Mouse (Mus musculus) midbrain, embryonic 12.5 days (tissue): Measurements from ENCODE around the gene Auh. TPM values are rescaled to one million over a fixed set of nuclear protein-coding genes. Genes with fewer than 3 reads are reported as not detected.

Experiments
- ATAC-seq: fragments of 200-750 bp; cut with Nextera tagmentation; 2 replicates; pipeline ENCODE4 v1.8.0; 2017; ENCODE audit warnings: low read depth, moderate TSS enrichment, moderate library complexity; ENCODE audit not compliant: low FRiP score
- H3K27ac ChIP-seq: fragments of 300-500 bp; sonication (generic); replicated peaks from 2 replicates; pipeline ENCODE4 v1.5.1; 2016; ENCODE audit warnings: mild to moderate bottlenecking
- H3K27me3 ChIP-seq: fragments of 300-500 bp; sonication (generic); 2 replicates; pipeline ENCODE4 v1.6.1; 2016; ENCODE audit warnings: mild to moderate bottlenecking
- H3K36me3 ChIP-seq: fragments of 300-500 bp; sonication (generic); 2 replicates; pipeline ENCODE4 v1.6.1; 2016
- H3K4me1 ChIP-seq: fragments of 300-500 bp; sonication (generic); 2 replicates; pipeline ENCODE4 v1.6.1; 2016
- H3K4me2 ChIP-seq: fragments of 300-500 bp; sonication (generic); replicated peaks from 2 replicates; pipeline ENCODE4 v1.6.1; 2016; ENCODE audit warnings: mild to moderate bottlenecking, moderate library complexity
- H3K4me3 ChIP-seq: fragments of 300-500 bp; sonication (generic); 2 replicates; pipeline ENCODE4 v1.5.1; 2016; ENCODE audit warnings: mild to moderate bottlenecking
- H3K9ac ChIP-seq: fragments of 300-500 bp; sonication (generic); replicated peaks from 2 replicates; pipeline ENCODE4 v1.6.1; 2016; ENCODE audit warnings: mild to moderate bottlenecking, moderate library complexity
- H3K9me3 ChIP-seq: fragments of 300-500 bp; sonication (generic); 2 replicates; pipeline ENCODE4 v1.6.1; 2016; ENCODE audit warnings: mild to moderate bottlenecking
- WGBS: fragments of 180-500 bp; shearing (Covaris S2); methylation state at CpG from one replicate; pipeline ENCODE4 v1.1.7; 2016; 5-methylcytosine and 5-hydroxymethylcytosine counted together
- polyA plus RNA-seq: library from polyadenylated mRNA; unstranded; fragments of >200 nt; fragmentation: Nextera tagmentation; extraction: Ambion mirVana; gene quantifications from 2 replicates; pipeline ENCODE4 v1.2.1, GENCODE M21; 2016

Auh gene
- polyA plus RNA-seq, 1 experiment from 2014 or later = 48.0 TPM

GRCm38 (mm10) chr13:52850024-52850723 lies 79.3 kb downstream of the Auh start:
- Histone ChIP-seq H3K27me3 (no peaks in the 10 kb centered on the region), H3K9ac (no peak overlapping the region), H3K4me2 (no peak overlapping the region), H3K9me3 (no peaks in the 10 kb centered on the region), H3K4me3 (no peak overlapping the region), H3K27ac (no peak overlapping the region), H3K36me3 (no peaks in the 10 kb centered on the region), H3K4me1 (peaks cover 8% of the 10 kb centered on the region; the same call in 1 of the 2 replicates)
- WGBS = 83% methylated on average over 15 of the region's 15 CpGs
- ATAC-seq = no peak

- Histone ChIP-seq H3K4me2 (no peak overlapping the region), H3K27me3 (no peaks in the 10 kb centered on the region), H3K36me3 (no peaks in the 10 kb centered on the region), H3K9ac (no peak overlapping the region), H3K9me3 (no peaks in the 10 kb centered on the region), H3K27ac (no peak overlapping the region), H3K4me1 (peaks cover 8% of the 10 kb centered on the region; the same call in 1 of the 2 replicates), H3K4me3 (no peak overlapping the region)
- WGBS = 77% methylated on average over 9 of the region's 9 CpGs
- 0 out of 2 replicates have a peak, but pooled peaks have one; percentile 38 for ATAC-seq
Observed at GRCm38 (mm10) chr13:52849394-52849801, 80.1 kb downstream of the Auh start.

DNA sequence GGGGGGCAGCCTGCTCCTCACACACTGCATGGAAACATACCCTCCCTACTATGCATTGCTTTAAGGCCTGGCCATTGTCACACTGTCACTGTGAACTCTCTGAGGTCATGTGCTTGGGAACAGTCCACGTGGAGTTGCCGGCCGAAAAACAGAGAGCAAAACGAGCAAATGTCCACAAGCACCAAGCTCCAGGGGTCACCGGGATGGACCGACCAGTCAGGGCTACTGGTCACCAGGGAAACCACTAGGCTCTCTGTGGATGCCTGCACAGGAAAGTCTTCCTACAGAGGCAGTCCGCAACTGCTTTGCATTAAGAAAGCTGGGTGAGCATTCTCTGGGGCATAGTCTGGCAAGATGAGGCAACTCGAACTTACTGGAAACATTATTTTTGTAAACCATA lies 82.0 kb downstream of the Auh start:
- H3K9ac ChIP-seq = no peak overlapping the region
- peaks cover 8% of the 10 kb centered on the region; the same call in 1 of the 2 replicates for H3K4me1 ChIP-seq
- no peaks in the 10 kb centered on the region for H3K9me3 ChIP-seq
- no peaks in the 10 kb centered on the region for H3K27me3 ChIP-seq
- WGBS = 65% methylated on average over 8 of the region's 8 CpGs
- no peak for ATAC-seq
- no peak overlapping the region for H3K4me3 ChIP-seq
- H3K36me3 ChIP-seq = no peaks in the 10 kb centered on the region
- H3K27ac ChIP-seq = no peak overlapping the region
- H3K4me2 ChIP-seq = no peak overlapping the region

GRCm38 (mm10) chr13:52847071-52847470 lies 82.4 kb downstream of the Auh start:
- Histone ChIP-seq H3K4me1 (peaks cover 8% of the 10 kb centered on the region; the same call in 1 of the 2 replicates), H3K27ac (no peak overlapping the region), H3K9ac (no peak overlapping the region), H3K4me2 (no peak overlapping the region), H3K4me3 (no peak overlapping the region), H3K27me3 (no peaks in the 10 kb centered on the region), H3K9me3 (no peaks in the 10 kb centered on the region), H3K36me3 (no peaks in the 10 kb centered on the region)
- 88% methylated on average over 17 of the region's 17 CpGs for WGBS
- ATAC-seq = no peak

DNA sequence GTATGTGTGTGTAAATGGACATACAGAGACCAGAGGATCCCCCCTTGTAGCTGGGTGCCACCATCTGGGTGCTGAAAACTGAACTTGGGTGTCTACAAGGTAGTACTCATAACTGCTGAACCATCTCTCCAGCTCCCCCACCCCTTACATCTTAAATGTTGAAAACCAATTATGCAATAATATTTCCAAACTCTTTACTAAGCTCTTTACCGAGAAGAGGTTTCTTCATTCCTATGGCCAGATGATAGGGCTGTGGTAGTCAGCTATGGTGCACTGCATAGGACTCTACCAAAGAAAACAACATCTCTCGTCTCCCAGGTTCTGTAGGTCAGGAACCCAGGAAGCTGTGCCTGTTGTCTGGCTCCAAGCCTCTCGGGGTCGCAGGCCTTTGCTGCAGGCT lies 83.9 kb downstream of the Auh start:
- no peaks in the 10 kb centered on the region for H3K9me3 ChIP-seq
- no peak overlapping the region for H3K27ac ChIP-seq
- H3K4me3 ChIP-seq = no peak overlapping the region
- no peak overlapping the region for H3K9ac ChIP-seq
- no peak overlapping the region for H3K4me2 ChIP-seq
- H3K4me1 ChIP-seq = peaks cover 8% of the 10 kb centered on the region; the same call in 1 of the 2 replicates
- WGBS = 96% methylated on average over 4 of the region's 4 CpGs
- H3K27me3 ChIP-seq = no peaks in the 10 kb centered on the region
- H3K36me3 ChIP-seq = no peaks in the 10 kb centered on the region
- ATAC-seq = no peak

DNA sequence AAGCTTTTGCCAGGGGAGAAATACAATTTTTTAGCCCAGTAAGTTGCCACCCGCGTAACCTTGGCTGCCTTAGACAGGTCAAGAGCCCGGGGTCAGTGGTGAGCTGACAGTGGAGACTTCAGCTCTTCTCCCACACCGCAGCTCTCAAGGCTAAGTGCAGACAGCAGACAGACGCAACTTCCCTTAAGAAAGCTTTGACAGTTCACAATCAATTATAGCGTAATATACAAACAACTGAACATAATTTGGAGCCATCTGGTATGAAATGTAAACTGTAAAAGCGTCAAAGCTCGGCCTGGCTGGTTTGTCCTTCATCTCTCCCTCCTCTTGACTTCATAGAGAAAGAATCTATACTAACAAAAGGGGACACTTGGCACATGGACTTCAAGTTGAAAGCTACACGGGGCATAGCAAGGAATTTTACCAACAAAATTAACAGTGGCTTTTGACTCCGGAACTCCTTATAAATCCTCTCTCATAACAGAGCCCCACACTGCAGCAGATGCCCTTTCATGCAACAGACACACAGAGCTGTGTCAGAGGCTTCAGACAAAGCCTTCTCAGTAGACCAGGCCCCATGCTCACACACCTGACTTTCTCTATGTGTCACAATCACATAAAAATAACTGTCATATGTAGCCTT lies 85.8 kb downstream of the Auh start:
- 90% methylated on average over 10 of the region's 10 CpGs for WGBS
- Histone ChIP-seq H3K27me3 (no peaks in the 10 kb centered on the region), H3K27ac (no peak overlapping the region), H3K9me3 (no peaks in the 10 kb centered on the region), H3K4me2 (no peak overlapping the region), H3K9ac (no peak overlapping the region), H3K4me1 (no peaks in the 10 kb centered on the region), H3K4me3 (no peak overlapping the region), H3K36me3 (no peaks in the 10 kb centered on the region)
- ATAC-seq = no peak

DNA sequence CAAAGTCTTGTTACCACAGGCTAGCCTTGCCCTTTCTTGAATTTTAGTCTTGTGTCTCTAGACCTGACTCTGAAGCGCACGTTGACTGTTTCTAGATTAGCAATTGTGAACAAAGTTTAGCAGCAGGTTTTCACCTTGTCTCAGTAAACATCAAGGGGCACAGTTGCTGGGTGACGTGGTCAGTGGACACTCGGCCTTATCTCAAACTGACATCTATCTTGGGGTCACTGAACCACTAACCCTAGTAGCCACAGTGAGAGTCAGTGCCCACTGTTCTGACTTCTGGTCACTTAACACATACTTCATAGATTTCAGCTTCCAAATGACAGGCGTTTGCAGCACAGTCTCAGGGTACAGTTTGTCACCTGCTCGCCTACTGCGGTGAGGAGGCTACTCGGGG lies 93.2 kb downstream of the Auh start:
- Histone ChIP-seq H3K36me3 (peaks cover 10% of the 10 kb centered on the region; the same call in 1 of the 2 replicates), H3K9ac (no peak overlapping the region), H3K27ac (no peak overlapping the region), H3K9me3 (no peaks in the 10 kb centered on the region), H3K27me3 (no peaks in the 10 kb centered on the region), H3K4me3 (no peak overlapping the region), H3K4me1 (no peaks in the 10 kb centered on the region), H3K4me2 (no peak overlapping the region)
- ATAC-seq = no peak
- 94% methylated on average over 8 of the region's 8 CpGs for WGBS

GRCm38 (mm10) chr13:52834591-52834990 lies 94.9 kb downstream of the Auh start:
- H3K4me1 ChIP-seq = no peaks in the 10 kb centered on the region
- H3K27me3 ChIP-seq = no peaks in the 10 kb centered on the region
- H3K27ac ChIP-seq = no peak overlapping the region
- no peak overlapping the region for H3K4me2 ChIP-seq
- no peak overlapping the region for H3K4me3 ChIP-seq
- ATAC-seq = no peak
- WGBS = 85% methylated on average over 8 of the region's 8 CpGs
- H3K9ac ChIP-seq = no peak overlapping the region
- peaks cover 10% of the 10 kb centered on the region; the same call in 1 of the 2 replicates for H3K36me3 ChIP-seq
- no peaks in the 10 kb centered on the region for H3K9me3 ChIP-seq

DNA sequence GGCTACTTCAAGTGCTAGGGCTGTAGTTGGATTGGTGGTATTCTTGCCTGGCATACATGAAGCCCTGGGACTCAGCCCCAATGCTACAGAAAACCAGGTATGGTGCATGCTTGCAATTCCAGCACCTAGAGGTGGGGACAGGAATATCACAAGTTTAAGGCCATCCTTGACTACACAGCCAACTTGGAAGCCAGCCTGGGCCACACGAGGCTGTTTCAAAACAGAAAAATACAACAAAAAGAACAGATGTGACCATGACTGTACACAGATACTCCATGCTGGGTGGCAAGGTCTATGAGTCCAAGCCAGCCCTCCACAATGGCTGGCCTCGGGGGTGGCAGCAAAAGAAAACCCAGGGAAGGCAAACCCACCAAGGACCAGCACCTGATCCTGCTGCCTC lies 95.7 kb downstream of the Auh start:
- no peaks in the 10 kb centered on the region for H3K9me3 ChIP-seq
- no peaks in the 10 kb centered on the region for H3K4me1 ChIP-seq
- no peak overlapping the region for H3K27ac ChIP-seq
- no peak for ATAC-seq
- peaks cover 10% of the 10 kb centered on the region; the same call in 1 of the 2 replicates for H3K36me3 ChIP-seq
- H3K27me3 ChIP-seq = no peaks in the 10 kb centered on the region
- WGBS = 86% methylated on average over 2 of the region's 2 CpGs
- H3K4me2 ChIP-seq = no peak overlapping the region
- H3K4me3 ChIP-seq = no peak overlapping the region
- no peak overlapping the region for H3K9ac ChIP-seq

- Histone ChIP-seq H3K27me3 (no peaks in the 10 kb centered on the region), H3K4me1 (no peaks in the 10 kb centered on the region), H3K36me3 (peaks cover 10% of the 10 kb centered on the region; the same call in 1 of the 2 replicates), H3K4me2 (no peak overlapping the region), H3K9ac (no peak overlapping the region), H3K4me3 (no peak overlapping the region), H3K27ac (no peak overlapping the region), H3K9me3 (no peaks in the 10 kb centered on the region)
- no peak for ATAC-seq
- WGBS = 70% methylated on average over 4 of the region's 4 CpGs
Observed at GRCm38 (mm10) chr13:52833220-52833619, 96.3 kb downstream of the Auh start.

GRCm38 (mm10) chr13:52832481-52833170 lies 96.9 kb downstream of the Auh start:
- 89% methylated on average over 8 of the region's 8 CpGs for WGBS
- H3K27ac ChIP-seq = no peak overlapping the region
- no peaks in the 10 kb centered on the region for H3K9me3 ChIP-seq
- no peak overlapping the region for H3K4me3 ChIP-seq
- peaks cover 10% of the 10 kb centered on the region; the same call in 1 of the 2 replicates for H3K36me3 ChIP-seq
- no peak for ATAC-seq
- no peak overlapping the region for H3K9ac ChIP-seq
- no peak overlapping the region for H3K4me2 ChIP-seq
- H3K4me1 ChIP-seq = no peaks in the 10 kb centered on the region
- no peaks in the 10 kb centered on the region for H3K27me3 ChIP-seq
